In genomic region chr16:75766388-75767249, GRCm38 (mm10) we compare ENCODE assay signal across 8 mouse cellular contexts. TPM values are rescaled to one million over a fixed set of nuclear protein-coding genes. Genes with fewer than 3 reads are reported as not detected.
DNase-seq lines count a peak whose midpoint lies in the region; ATAC-seq and TF ChIP-seq lines count a peak whose summit lies in the region.

TSS of gene Hspa13 (minus strand) at chr16:75767104.

- H3K9ac ChIP-seq in CH12.LX (ENCODE audit: insufficient read depth, low read depth), result peak within 1 kb of the TSS; percentile 84
- peak within 1 kb of the TSS; percentile 73 for H3K9ac ChIP-seq in forebrain, embryonic 11.5 days (ENCODE audit: low read length)
- H3K9ac ChIP-seq in heart, embryonic 16.5 days (ENCODE audit: low read length), result peak within 1 kb of the TSS; percentile 85
- H3K9ac ChIP-seq in liver, embryonic 15.5 days, result peak within 1 kb of the TSS; percentile 71
- peak within 1 kb of the TSS; percentile 76 for H3K9ac ChIP-seq in neural tube, embryonic 12.5 days

- H3K79me2 ChIP-seq in CH12.LX (replicated peaks; ENCODE audit: control insufficient read depth, extremely low read depth, insufficient read depth, poor library complexity, severe bottlenecking), result peaks cover 35% of the 10 kb centered on the region

- TF ChIP-seq POLR2A in CH12.LX (IDR thresholded peaks at IDR 0.05; ENCODE audit: low read depth, low read length), result peak; percentile 75

- no peak for TF ChIP-seq EP300 in CH12.LX (IDR thresholded peaks at IDR 0.05; ENCODE audit: low read length)

- in situ Hi-C loops in CH12.LX (cut with MboI; ENCODE audit: low pct_ligation_motif_present, low pct_unique_long_range_greater_than_20kb, low sequenced_read_pairs), result loop anchor here (10.0 to 25.0 kb wide), 2 partner anchors 148 to 1246 kb away; partner anchors contain the start of gene Usp25

- H3K27me3 ChIP-seq in CH12.LX (replicated peaks), result no peaks in the 10 kb centered on the region
- no peaks in the 10 kb centered on the region for H3K27me3 ChIP-seq in forebrain, embryonic 11.5 days (ENCODE audit: control insufficient read depth, insufficient read depth, low read length)
- H3K27me3 ChIP-seq in heart, embryonic 16.5 days (ENCODE audit: control insufficient read depth, insufficient read depth, low read length), result no peaks in the 10 kb centered on the region
- no peaks in the 10 kb centered on the region for H3K27me3 ChIP-seq in liver, embryonic 15.5 days
- no peaks in the 10 kb centered on the region for H3K27me3 ChIP-seq in neural tube, embryonic 12.5 days (replicated peaks)

- peaks cover 14 to 28% of the 10 kb centered on the region in 2 experiments for H3K36me3 ChIP-seq in CH12.LX (replicated peaks in 1 of 2; ENCODE audit: control insufficient read depth in 1 of 2, insufficient read depth in 1 of 2, low read length in 1 of 2)
- no peaks in the 10 kb centered on the region for H3K36me3 ChIP-seq in forebrain, embryonic 11.5 days (ENCODE audit: control insufficient read depth, insufficient read depth, low read length)
- H3K36me3 ChIP-seq in heart, embryonic 16.5 days (ENCODE audit: control insufficient read depth, insufficient read depth), result peaks cover 3% of the 10 kb centered on the region; the same call in 1 of the 2 replicates
- H3K36me3 ChIP-seq in liver, embryonic 15.5 days (replicated peaks), result no peaks in the 10 kb centered on the region; the same call in 1 of the 2 replicates
- peaks cover 22% of the 10 kb centered on the region for H3K36me3 ChIP-seq in neural tube, embryonic 12.5 days

- peaks cover 0 to 35% of the 10 kb centered on the region in 2 experiments; a peak in 3 of 4 replicates for H3K4me1 ChIP-seq in CH12.LX (ENCODE audit: control insufficient read depth in 1 of 2, insufficient read depth in 2 of 2)
- no peaks in the 10 kb centered on the region for H3K4me1 ChIP-seq in forebrain, embryonic 11.5 days (replicated peaks; ENCODE audit: control insufficient read depth, insufficient read depth, low read length)
- H3K4me1 ChIP-seq in heart, embryonic 16.5 days (ENCODE audit: control insufficient read depth, insufficient read depth, low read length), result peaks cover 10% of the 10 kb centered on the region
- H3K4me1 ChIP-seq in liver, embryonic 15.5 days (replicated peaks), result peaks cover 15% of the 10 kb centered on the region; the same call in 1 of the 2 replicates
- H3K4me1 ChIP-seq in neural tube, embryonic 12.5 days, result no peaks in the 10 kb centered on the region; the same call in none of the 2 replicates

- TF ChIP-seq RAD21 in CH12.LX (IDR thresholded peaks at IDR 0.05; ENCODE audit: low read depth, low read length), result no peak

- WGBS in forebrain, embryonic 11.5 days, result under 1% methylated on average over 51 of the region's 51 CpGs
- under 1% methylated on average over 51 of the region's 51 CpGs for WGBS in heart, embryonic 16.5 days
- under 1% methylated on average over 51 of the region's 51 CpGs for WGBS in liver, embryonic 15.5 days (ENCODE audit: insufficient replicate concordance)
- WGBS in neural tube, embryonic 12.5 days, result under 1% methylated on average over 51 of the region's 51 CpGs

- H3K4me3 ChIP-seq in CH12.LX (replicated peaks in 1 of 3; ENCODE audit: low read depth in 2 of 3, low read length in 2 of 3, poor library complexity in 1 of 3), result peak within 1 kb of the TSS; percentile 64 to 82 (median 71)
- H3K4me3 ChIP-seq in forebrain, embryonic 11.5 days (ENCODE audit: low read depth, low read length), result peak within 1 kb of the TSS; percentile 57
- H3K4me3 ChIP-seq in heart, embryonic 16.5 days (ENCODE audit: low read length), result peak within 1 kb of the TSS; percentile 92
- H3K4me3 ChIP-seq in liver, embryonic 15.5 days (replicated peaks), result peak within 1 kb of the TSS; percentile 79
- peak within 1 kb of the TSS; percentile 67 for H3K4me3 ChIP-seq in neural tube, embryonic 12.5 days

- no peaks in the 10 kb centered on the region for H3K9me3 ChIP-seq in CH12.LX (replicated peaks; ENCODE audit: low read length)
- no peaks in the 10 kb centered on the region for H3K9me3 ChIP-seq in forebrain, embryonic 11.5 days (ENCODE audit: control insufficient read depth, low read length)
- H3K9me3 ChIP-seq in heart, embryonic 16.5 days (replicated peaks; ENCODE audit: control insufficient read depth, low read length), result no peaks in the 10 kb centered on the region
- H3K9me3 ChIP-seq in liver, embryonic 15.5 days (replicated peaks), result no peaks in the 10 kb centered on the region
- no peaks in the 10 kb centered on the region for H3K9me3 ChIP-seq in neural tube, embryonic 12.5 days

- DNase-seq in CH12.LX (ENCODE audit: extremely low read depth), result peak; percentile 99
- peak; percentile 94 for DNase-seq in c-Kit-positive CD71-positive TER-119-negative erythroid progenitor cells, embryonic 14.5 days (ENCODE audit: low read depth)
- peak; percentile 96 for DNase-seq in forebrain, embryonic 11.5 days (ENCODE audit: low spot score)
- DNase-seq in kidney, postnatal 36 days, result peak; percentile 98 to 99
- peak; percentile 99 for DNase-seq in telencephalon, adult 2 months (ENCODE audit: low read depth, low spot score)

- dilution Hi-C loops in CH12.LX (cut with MboI; ENCODE audit: extremely low pct_ligation_motif_present, extremely low pct_unique_long_range_greater_than_20kb, low sequenced_read_pairs), result no loop called here

- peak within 1 kb of the TSS; percentile 48; the same call in 1 of the 2 replicates for H3K27ac ChIP-seq in CH12.LX (ENCODE audit: insufficient read depth, low read depth)
- peak within 1 kb of the TSS; percentile 64; the same call in 1 of the 2 replicates for H3K27ac ChIP-seq in forebrain, embryonic 11.5 days (ENCODE audit: low read depth, low read length)
- H3K27ac ChIP-seq in heart, embryonic 16.5 days (ENCODE audit: low read length), result peak within 1 kb of the TSS; percentile 68
- H3K27ac ChIP-seq in liver, embryonic 15.5 days (replicated peaks), result peak within 1 kb of the TSS; percentile 87
- H3K27ac ChIP-seq in neural tube, embryonic 12.5 days, result no peak within 1 kb of the TSS; the same call in 1 of the 2 replicates

- no peak for TF ChIP-seq CTCF in CH12.LX (conservative IDR thresholded peaks at IDR 0.05 in 1 of 2, IDR thresholded peaks at IDR 0.05 in 1 of 2; ENCODE audit: low read depth in 2 of 2, low read length in 2 of 2)

- ATAC-seq in forebrain, embryonic 11.5 days (replicated peaks; ENCODE audit: low FRiP score), result peak; percentile 98
- peak; percentile 99 for ATAC-seq in heart, embryonic 16.5 days (replicated peaks; ENCODE audit: extremely low read depth, insufficient read depth, low FRiP score)
- ATAC-seq in liver, embryonic 15.5 days (ENCODE audit: insufficient read depth), result peak; percentile 97
- ATAC-seq in neural tube, embryonic 12.5 days (ENCODE audit: low FRiP score, low read depth), result peak; percentile 99

- H3K4me2 ChIP-seq in CH12.LX (ENCODE audit: insufficient read depth, low read depth, poor library complexity, severe bottlenecking), result peak within 1 kb of the TSS; percentile 82
- H3K4me2 ChIP-seq in forebrain, embryonic 11.5 days (ENCODE audit: low read depth, low read length, severe bottlenecking), result peak within 1 kb of the TSS; percentile 63
- H3K4me2 ChIP-seq in heart, embryonic 16.5 days (ENCODE audit: low read depth, low read length), result peak within 1 kb of the TSS; percentile 85
- H3K4me2 ChIP-seq in liver, embryonic 15.5 days, result peak within 1 kb of the TSS; percentile 86
- H3K4me2 ChIP-seq in neural tube, embryonic 12.5 days (replicated peaks), result peak within 1 kb of the TSS; percentile 65

TF ChIP-seq in CH12.LX, 34 proteins besides CTCF, POLR2A, EP300 and RAD21 (continues in another document):
- peak; percentile 63 for TF ChIP-seq MAX (IDR thresholded peaks at IDR 0.05; ENCODE audit: low read length)
- TF ChIP-seq ZC3H11A (IDR thresholded peaks at IDR 0.05; ENCODE audit: low read depth, low read length), result no peak
- peak; percentile 100 for TF ChIP-seq ZNF384 (IDR thresholded peaks at IDR 0.05; ENCODE audit: low read depth, low read length)
- TF ChIP-seq TBP (conservative IDR thresholded peaks at IDR 0.05; ENCODE audit: low read depth, low read length), result 0 out of 2 replicates have a peak, but pooled peaks have one; percentile 50
- peak; percentile 78 for TF ChIP-seq MYC (IDR thresholded peaks at IDR 0.05; ENCODE audit: low read depth, low read length)
- peak; percentile 70 for TF ChIP-seq ELF1 (IDR thresholded peaks at IDR 0.05; ENCODE audit: low read depth, low read length)
- no peak; the same call in 1 of the 2 replicates for TF ChIP-seq JUND (conservative IDR thresholded peaks at IDR 0.05; ENCODE audit: low read depth, low read length)
- TF ChIP-seq NELFE (IDR thresholded peaks at IDR 0.05; ENCODE audit: low read depth, low read length), result peak; percentile 55
- TF ChIP-seq ZKSCAN1 (IDR thresholded peaks at IDR 0.05; ENCODE audit: borderline replicate concordance, low read depth, low read length), result peak; percentile 5; the same call in 1 of the 2 replicates
- TF ChIP-seq MAZ (IDR thresholded peaks at IDR 0.05; ENCODE audit: low read depth, low read length), result peak; percentile 83; the same call in 1 of the 2 replicates
- TF ChIP-seq IRF4 (IDR thresholded peaks at IDR 0.05; ENCODE audit: low read depth, low read length), result peak; percentile 67
- no peak; the same call in 1 of the 2 replicates for TF ChIP-seq ETS1 (conservative IDR thresholded peaks at IDR 0.05; ENCODE audit: low read depth, low read length)
- no peak for TF ChIP-seq SMC3 (IDR thresholded peaks at IDR 0.05; ENCODE audit: low read depth, low read length)
- TF ChIP-seq USF2 (conservative IDR thresholded peaks at IDR 0.05; ENCODE audit: low read depth, low read length), result no peak
- peak; percentile 73 for TF ChIP-seq MEF2A (IDR thresholded peaks at IDR 0.05; ENCODE audit: borderline replicate concordance, low read depth, low read length)
- no peak; the same call in 1 of the 2 replicates for TF ChIP-seq JUN (IDR thresholded peaks at IDR 0.05; ENCODE audit: insufficient read depth, low read depth, low read length)
- peak; percentile 55 for TF ChIP-seq MXI1 (IDR thresholded peaks at IDR 0.05; ENCODE audit: low read depth, low read length)
- no peak for TF ChIP-seq CHD1 (IDR thresholded peaks at IDR 0.05; ENCODE audit: low read depth, low read length)
- TF ChIP-seq HCFC1 (IDR thresholded peaks at IDR 0.05; ENCODE audit: low read depth, low read length), result peak; percentile 93
- peak; percentile 53 for TF ChIP-seq TCF12 (IDR thresholded peaks at IDR 0.05; ENCODE audit: low read depth, low read length)
- TF ChIP-seq USF1 (IDR thresholded peaks at IDR 0.05; ENCODE audit: low read depth, low read length), result no peak

RNA-seq across cellular contexts. Expression of gene Hspa13, which starts in this region (rescaled TPM):
- total RNA-seq in CH12.LX (2012; rRNA removed), result 30.6 and 36.8 TPM in 2 replicates
- total RNA-seq in CH12.LX (2014; rRNA removed), result 38.9 and 45.9 TPM in 2 replicates
- 20.4 and 21.3 TPM in 2 replicates for polyA plus RNA-seq in CH12.LX (2012; ENCODE audit: insufficient read length, low read depth)
- 35.4 and 37.0 TPM in 2 replicates for polyA plus RNA-seq in forebrain, embryonic 11.5 days (2014; fragmentation: Nextera tagmentation; extraction: Ambion mirVana)
- polyA plus RNA-seq in heart, embryonic 16.5 days (2015; fragmentation: Nextera tagmentation; extraction: Ambion mirVana), result 16.8 and 17.7 TPM in 2 replicates
- polyA plus RNA-seq in liver, embryonic 15.5 days (2015; fragmentation: Nextera tagmentation; extraction: Ambion mirVana), result 8.5 and 9.1 TPM in 2 replicates
- polyA plus RNA-seq in neural tube, embryonic 12.5 days (2016; fragmentation: Nextera tagmentation; extraction: Ambion mirVana), result 34.1 and 34.4 TPM in 2 replicates
